Mouse (Mus musculus): ENCODE results near the gene Hbb-bs.

GRCm38 (mm10) chr7:103806856-103807255 lies 21.0 kb downstream of the Hbb-bs start:
- TF ChIP-seq CHD2 (IDR thresholded peaks at IDR 0.05; ENCODE audit: low read depth, low read length): no peak
- no peak for TF ChIP-seq HCFC1 (IDR thresholded peaks at IDR 0.05; ENCODE audit: borderline replicate concordance, insufficient read depth, low read length)
